Mouse (Mus musculus): ENCODE results near the gene Eme1. TPM values are rescaled to one million over a fixed set of nuclear protein-coding genes. Genes with fewer than 3 reads are reported as not detected.

The Eme1 gene
- 1 to 10 TPM in 1 of 2 experiments, under 1 TPM in 1; 0.99 to 1.3 TPM for polyA plus RNA-seq (2017; shearing (Covaris generic))

DNA sequence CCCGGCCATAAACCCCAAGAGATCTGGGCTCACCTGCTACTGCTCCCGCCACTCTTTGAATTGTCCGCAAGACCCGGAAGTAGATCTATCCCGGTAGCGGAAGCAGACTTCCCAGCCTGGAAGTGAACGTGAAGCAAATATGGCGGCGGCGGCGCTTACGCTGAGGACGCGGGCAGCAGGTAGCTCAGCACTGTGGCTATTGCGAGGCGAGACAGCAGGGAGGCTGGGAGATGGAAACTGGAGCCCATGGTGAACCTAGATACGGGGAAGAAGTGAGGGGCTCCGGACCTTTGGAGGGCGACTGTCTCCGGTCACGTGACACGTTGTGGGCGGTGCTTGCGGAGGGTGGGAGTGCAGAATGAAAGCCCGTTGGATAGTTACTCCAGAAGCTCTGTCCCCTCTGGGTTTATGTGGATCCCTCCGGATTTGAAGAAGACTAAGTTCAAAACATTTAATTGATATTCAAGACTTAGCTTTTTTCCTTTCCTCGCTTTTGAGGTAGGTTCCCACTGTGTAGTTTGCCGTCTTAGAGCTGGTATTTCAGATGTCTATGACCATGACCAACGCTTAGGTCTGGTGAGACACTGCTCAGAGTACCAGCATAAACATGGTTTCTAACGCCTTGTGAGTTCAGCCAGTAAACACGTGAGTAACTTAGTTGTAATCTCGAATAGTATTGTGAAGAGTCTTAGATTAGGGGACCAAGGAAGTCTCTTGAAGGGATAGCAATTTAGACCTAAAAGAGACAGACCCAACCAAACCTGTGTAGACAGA is at the start of gene Eme1, which contains the start of gene Mrpl27:
TSS of gene Eme1 (minus strand) at position 302 of the 774 bp plus-strand sequence.
TSS of gene Mrpl27 (plus strand) at position 105 of the 774 bp plus-strand sequence.

DNA sequence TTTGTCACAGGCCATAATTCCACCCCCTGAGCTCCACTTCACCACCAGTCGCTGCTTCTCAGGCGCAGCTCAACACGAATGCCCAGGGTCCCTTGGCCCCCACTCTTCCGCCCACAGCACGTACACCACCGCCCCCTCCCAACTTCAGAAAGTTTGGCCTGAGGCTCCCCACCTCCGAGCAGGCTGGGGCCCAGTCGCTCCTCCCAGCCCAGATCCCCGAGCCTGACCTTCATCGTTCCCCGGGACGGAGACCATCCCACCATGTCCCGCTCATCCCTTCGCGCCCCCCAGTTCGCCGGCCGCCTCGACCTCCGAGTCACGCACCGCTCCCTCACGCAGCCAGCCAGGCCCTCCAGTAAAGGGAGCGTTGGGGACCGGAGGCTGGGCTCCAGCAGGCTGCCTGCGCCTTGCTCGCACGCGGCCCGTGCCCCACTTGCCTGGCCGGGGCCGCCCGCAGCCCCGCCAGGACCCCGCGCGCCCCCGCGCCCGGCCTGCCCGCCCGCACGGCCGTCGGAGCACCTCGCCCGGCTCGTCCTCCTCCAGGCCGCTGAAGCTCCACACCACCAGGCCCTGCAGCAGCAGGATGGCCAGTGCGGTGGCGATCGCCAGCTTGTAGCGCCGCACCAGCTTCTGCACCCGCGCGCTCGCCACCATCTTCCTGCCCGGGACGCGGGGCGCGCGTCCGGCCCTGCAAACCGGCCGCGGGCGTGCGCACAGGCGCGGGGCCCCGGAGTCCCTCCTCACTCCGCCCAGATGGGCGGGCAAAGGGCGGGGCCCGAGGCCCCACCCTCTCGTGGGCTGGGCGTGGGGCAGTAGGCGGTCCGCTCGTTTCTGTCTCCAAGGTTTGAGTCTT is 23.2 kb upstream of the Eme1 start, which contains the start of gene Xylt2:
TSS of gene Xylt2 (minus strand) at position 762 of the 853 bp plus-strand sequence.

DNA sequence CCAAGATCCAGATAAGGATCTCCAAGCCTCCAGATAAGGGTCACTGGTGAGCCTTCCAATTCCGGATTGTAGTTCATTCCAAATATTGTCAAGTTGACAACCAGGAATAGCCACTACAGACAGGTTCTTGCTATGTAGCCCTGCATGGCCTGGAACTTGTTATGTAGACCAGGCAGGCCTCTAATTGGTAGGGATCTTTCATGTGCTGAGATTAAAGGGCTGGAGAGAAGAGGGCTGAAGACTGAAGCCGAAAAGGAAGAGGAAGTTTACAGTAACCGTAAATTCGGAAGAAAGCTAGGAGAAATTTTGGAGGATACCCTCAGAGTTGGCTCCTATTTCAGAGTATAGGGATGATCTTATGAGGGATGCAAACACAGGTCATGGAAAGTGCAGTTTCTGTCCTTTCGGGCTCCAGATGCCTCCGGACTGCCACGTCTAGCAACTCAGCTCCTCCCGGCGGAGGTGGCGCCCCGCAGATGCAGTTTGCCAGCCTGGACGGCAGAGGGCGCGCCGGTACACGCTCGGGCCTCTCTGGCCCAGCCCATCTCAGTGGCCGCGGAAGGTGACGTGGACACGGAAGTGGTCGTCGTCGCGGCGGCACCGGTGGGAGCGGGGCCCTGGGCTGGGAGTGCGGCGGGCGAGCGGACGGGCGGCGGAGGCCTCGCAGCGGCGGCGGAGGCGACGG is 24.4 kb downstream of the Eme1 start, which contains the start of gene Lrrc59:
TSS of gene Lrrc59 (plus strand) at position 569 of the 685 bp plus-strand sequence.

DNA sequence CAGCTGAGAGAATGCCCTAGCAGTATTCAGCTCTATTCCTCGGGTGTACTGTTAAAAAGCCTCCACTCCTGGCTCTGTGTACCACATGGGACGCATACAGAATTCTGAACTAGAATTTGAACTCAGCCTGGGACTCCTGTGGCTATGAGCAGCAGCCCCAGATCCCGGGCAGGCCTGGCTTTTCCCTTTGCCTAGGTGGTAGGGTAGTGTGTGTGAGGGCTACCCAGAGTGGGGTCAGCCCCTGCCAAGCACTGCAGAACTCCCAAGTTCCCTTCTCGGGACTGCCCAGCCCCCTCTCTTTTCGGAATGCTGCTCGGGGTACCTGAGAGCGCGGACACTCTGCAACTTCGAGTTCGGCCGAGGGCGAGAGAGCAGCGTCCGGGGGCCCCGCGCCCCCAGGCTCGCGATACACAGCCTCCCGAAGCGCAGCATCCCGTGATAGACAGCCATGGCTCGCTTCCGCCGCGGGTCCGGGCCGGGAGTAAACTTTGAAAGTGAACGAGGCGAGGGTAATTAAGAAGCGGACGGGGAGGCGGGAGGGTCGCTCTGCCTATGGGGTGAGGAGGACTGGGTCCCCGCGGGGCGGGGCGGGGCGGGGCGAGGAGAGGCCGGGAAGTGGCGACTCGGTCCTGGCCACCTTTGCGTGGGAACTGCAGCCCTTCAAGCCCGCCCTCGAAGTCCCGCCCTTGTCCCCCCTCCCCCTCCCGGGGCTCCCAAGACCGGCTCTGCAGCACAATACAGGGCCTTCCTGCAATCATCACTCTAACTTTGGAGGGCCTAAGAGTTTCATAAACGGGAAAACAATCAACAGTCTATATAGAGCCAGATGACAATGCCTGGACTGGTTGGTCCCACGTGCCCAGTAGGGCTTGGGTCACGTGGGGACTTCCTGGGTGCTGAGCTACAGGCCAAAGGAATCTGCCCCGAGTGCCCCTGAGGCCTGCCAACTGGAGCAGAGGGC is 52.2 kb downstream of the Eme1 start, which contains the start of gene Acsf2:
TSS of gene Acsf2 (minus strand) at position 551 of the 961 bp plus-strand sequence.

Other genes with a start within 250 kb of the Eme1 start
- gene Cacna1g, start 179.8 kb downstream of the Eme1 start, polyA plus RNA-seq (2017; shearing (Covaris generic)), result under 1 TPM; 0.19 to 0.24 TPM
- gene Spata20, start 167.8 kb downstream of the Eme1 start, polyA plus RNA-seq (2017; shearing (Covaris generic)), result under 1 TPM in 1 of 2 experiments, not detected in 1; 0.36 TPM
- gene Epn3, start 154.0 kb downstream of the Eme1 start, polyA plus RNA-seq (2017; shearing (Covaris generic)), result under 1 TPM; 0.43 to 0.54 TPM
- under 1 TPM; 0.29 to 0.74 TPM for gene Mycbpap, start 132.2 kb downstream of the Eme1 start, polyA plus RNA-seq (2017; shearing (Covaris generic))
- 1 to 10 TPM; 3.3 to 4.2 TPM for gene Rsad1, start 104.7 kb downstream of the Eme1 start, polyA plus RNA-seq (2017; shearing (Covaris generic))
- gene Chad, start 88.9 kb downstream of the Eme1 start, polyA plus RNA-seq (2017; shearing (Covaris generic)), result 1 to 10 TPM in 1 of 2 experiments, under 1 TPM in 1; 0.83 to 1.2 TPM
- gene Acsf2, start 52.1 kb downstream of the Eme1 start, polyA plus RNA-seq (2017; shearing (Covaris generic)), result 1 to 10 TPM; 4.8 to 6.3 TPM
- gene Lrrc59, start 24.2 kb downstream of the Eme1 start, polyA plus RNA-seq (2017; shearing (Covaris generic)), result 10 to 100 TPM; 55.9 to 61.2 TPM
- 10 to 100 TPM; 49.9 to 60.9 TPM for gene Mrpl27, start 197 bp downstream of the Eme1 start, polyA plus RNA-seq (2017; shearing (Covaris generic))
- gene Xylt2, start 23.6 kb upstream of the Eme1 start, polyA plus RNA-seq (2017; shearing (Covaris generic)), result 10 to 100 TPM; 28.2 to 71.6 TPM
- under 1 TPM in 1 of 2 experiments, not detected in 1; 0.28 TPM for gene Gm11541, start 50.5 kb upstream of the Eme1 start, polyA plus RNA-seq (2017; shearing (Covaris generic))
- not detected for gene Cdc34b, start 87.8 kb upstream of the Eme1 start, polyA plus RNA-seq (2017; shearing (Covaris generic))
- under 1 TPM; 0.14 to 0.86 TPM for gene Tmem92, start 128.7 kb upstream of the Eme1 start, polyA plus RNA-seq (2017; shearing (Covaris generic))

All from inflammation-experienced regulatory T-cells (primary cell).